Mouse (Mus musculus) kidney, adult 9 months (tissue): ENCODE measurements around the gene 1700061G19Rik.
A peak's percentile ranks its signal among the peaks of the same experiment; 100 is the strongest.

Experiments
- DNase-seq: peaks from one replicate; pipeline ENCODE4 v3.0.0; 2022

The 1700061G19Rik gene

GRCm38 (mm10) chr17:56929530-56929929, 54.3 kb downstream of the 1700061G19Rik start:
- DNase-seq: no peak

DNA sequence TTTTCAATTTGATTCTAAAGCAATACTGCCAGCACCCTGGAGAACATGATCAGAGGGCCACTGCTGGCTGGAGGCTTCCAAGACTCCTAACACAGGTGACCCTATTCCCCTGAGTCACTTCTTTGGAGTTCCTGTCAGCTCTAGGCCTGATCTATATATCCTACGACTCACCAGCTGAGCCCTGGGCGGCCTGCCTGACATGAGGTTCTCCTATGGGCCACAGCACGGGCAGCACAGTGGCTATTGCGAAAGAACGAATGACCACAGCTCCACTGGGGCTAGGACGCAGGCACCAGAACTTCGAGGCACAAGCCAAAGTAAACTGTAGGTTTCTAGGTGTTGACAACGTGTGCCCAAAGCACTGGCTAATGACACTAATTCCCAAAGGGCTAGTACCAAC, 54.7 kb downstream of the 1700061G19Rik start:
- no peak for DNase-seq

DNA sequence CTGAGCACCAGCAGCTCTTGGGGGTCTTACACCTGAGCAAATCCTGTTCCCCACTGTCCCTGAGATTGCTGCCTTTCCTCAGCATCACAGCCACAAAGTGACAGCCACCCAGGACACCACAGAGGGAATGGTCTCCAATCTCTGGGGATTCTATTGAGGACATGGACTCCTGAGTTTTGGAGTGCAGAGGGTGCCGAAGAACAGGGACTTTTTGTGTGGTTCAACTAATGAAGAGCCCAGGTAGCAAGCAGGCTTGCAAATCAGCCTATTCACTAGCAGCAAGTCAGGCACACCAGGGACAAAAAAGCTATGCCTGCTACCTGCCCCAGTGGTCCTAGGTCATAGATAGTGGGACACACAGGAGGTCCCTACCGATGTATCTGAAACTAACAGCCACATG, 58.1 kb downstream of the 1700061G19Rik start:
- no peak for DNase-seq

- DNase-seq: no peak
Measured at GRCm38 (mm10) chr17:56934545-56935330, 59.5 kb downstream of the 1700061G19Rik start.

DNA sequence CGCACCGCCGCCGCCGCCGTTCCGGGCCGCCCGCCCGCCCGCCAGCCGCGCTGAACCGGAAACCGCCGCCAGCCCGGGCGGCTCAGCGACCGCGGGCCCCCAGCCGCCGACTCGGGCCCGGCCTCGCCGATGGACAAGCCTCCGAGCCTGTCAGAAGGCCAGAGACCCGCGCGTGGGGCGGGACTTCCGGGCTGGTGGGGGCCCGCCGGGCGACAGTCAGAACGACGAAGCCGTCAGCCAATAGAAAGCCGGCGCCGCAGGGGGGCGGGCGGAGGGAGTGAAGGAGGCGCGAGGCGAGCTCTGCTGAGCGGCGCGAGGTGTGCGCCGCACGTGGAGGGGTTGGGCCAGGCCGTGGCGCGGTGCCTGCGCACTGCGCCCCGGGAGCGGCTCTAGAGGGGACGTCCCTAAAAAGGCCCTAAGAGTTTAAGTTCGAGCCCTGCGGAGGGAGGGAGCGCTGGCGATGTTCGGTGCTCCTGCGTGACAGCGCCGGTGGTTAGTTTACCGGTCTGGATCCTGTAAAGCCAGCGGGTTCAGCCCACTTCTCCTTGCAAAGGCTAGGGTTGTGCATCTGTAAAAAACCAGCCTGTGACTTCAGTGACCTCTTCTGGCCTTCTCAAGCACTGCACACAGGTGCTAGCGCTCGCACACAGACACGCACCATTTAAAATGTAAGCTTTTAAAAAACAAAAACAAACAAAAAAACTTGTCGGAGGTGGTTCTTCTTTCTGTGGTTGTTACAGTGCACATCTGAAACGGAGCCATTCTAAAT, 60.3 kb downstream of the 1700061G19Rik start, which contains the start of gene Mllt1:
TSS of gene Mllt1 (minus strand) at position 53 of the 769 bp plus-strand sequence.
- peak; percentile 98 for DNase-seq

GRCm38 (mm10) chr17:56936731-56937130, 61.5 kb downstream of the 1700061G19Rik start:
- DNase-seq: no peak
